Mouse (Mus musculus): Measurements from ENCODE around the gene Smarcad1.

DNA sequence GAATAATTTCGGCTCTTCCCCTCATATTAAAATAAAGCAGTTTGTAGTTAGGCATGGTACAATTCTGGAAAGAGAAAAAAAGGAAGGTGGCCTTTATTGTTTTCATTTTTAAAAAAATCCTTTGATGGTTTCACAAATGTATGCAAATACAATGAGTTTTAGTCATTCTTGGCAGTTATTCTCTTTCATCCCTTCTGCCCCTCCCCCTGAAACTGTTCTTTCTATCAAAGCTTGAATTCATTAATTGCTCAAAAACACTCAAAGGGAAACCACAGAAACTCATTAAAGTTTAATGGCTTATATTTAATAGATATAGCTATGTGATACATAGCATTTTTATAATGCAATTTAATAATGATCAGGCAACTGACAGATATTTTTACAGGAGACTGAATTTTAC, 95.9 kb downstream of the Smarcad1 start:
- TF ChIP-seq CTCF (IDR thresholded peaks at IDR 0.05; ENCODE audit: low read depth) (no peak), EP300 (IDR thresholded peaks at IDR 0.05; ENCODE audit: low read depth) (no peak)
